Mouse (Mus musculus): ENCODE data around the gene Tpbgl. TPM values are rescaled to one million over a fixed set of nuclear protein-coding genes. Genes with fewer than 3 reads are reported as not detected.

The Tpbgl gene
- polyA plus RNA-seq, 1 experiment: not detected

DNA sequence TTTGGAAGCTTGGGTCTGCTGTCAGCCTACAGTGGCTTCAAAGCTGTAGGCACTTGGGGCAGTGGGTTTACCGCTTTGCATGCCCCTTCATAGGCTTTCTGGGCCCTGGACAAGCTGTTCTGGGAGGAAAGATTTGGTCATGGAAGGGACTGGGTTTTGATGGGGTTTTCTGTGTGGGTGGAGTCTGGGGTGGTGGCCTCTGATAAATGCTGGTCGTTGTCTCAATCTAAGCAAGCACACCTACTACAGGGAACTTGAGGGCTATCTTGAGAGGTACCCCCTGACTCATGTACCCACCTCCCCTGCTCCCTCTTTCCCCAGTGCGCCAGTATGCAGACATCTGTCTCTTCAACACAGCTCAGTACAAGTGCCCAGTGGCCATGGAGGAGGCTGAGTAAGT, 34.2 kb downstream of the Tpbgl start:
- H3K36me3 ChIP-seq (ENCODE audit: control insufficient read depth, insufficient read depth, low read length, poor library complexity, severe bottlenecking): no peaks in the 10 kb centered on the region
- no peak overlapping the region for H3K27ac ChIP-seq (ENCODE audit: insufficient read depth, low read length)
- TF ChIP-seq CTCF (IDR thresholded peaks at IDR 0.05; ENCODE audit: low read depth, low read length) (no peak), EP300 (IDR thresholded peaks at IDR 0.05; ENCODE audit: insufficient read depth, low read depth, low read length) (no peak), POLR2A (IDR thresholded peaks at IDR 0.05; ENCODE audit: insufficient read depth, low read length) (no peak)
- no peaks in the 10 kb centered on the region for H3K4me1 ChIP-seq (ENCODE audit: control insufficient read depth, insufficient read depth, low read length)
- H3K9ac ChIP-seq (ENCODE audit: low read depth, poor library complexity, severe bottlenecking): no peak overlapping the region
- H3K4me3 ChIP-seq (ENCODE audit: low read depth, low read length): no peak overlapping the region
- no peaks in the 10 kb centered on the region for H3K27me3 ChIP-seq (ENCODE audit: control insufficient read depth, insufficient read depth, low read length, poor library complexity, severe bottlenecking)
- no peaks in the 10 kb centered on the region for H3K9me3 ChIP-seq (replicated peaks; ENCODE audit: control insufficient read depth, insufficient read depth, low read length, poor library complexity, severe bottlenecking)

- Histone ChIP-seq H3K27me3 (ENCODE audit: control insufficient read depth, insufficient read depth, low read length, poor library complexity, severe bottlenecking) (no peaks in the 10 kb centered on the region), H3K4me3 (ENCODE audit: low read depth, low read length) (no peak overlapping the region), H3K27ac (ENCODE audit: insufficient read depth, low read length) (no peak overlapping the region), H3K4me1 (ENCODE audit: control insufficient read depth, insufficient read depth, low read length) (no peaks in the 10 kb centered on the region), H3K9me3 (replicated peaks; ENCODE audit: control insufficient read depth, insufficient read depth, low read length, poor library complexity, severe bottlenecking) (no peaks in the 10 kb centered on the region), H3K9ac (ENCODE audit: low read depth, poor library complexity, severe bottlenecking) (no peak overlapping the region), H3K36me3 (ENCODE audit: control insufficient read depth, insufficient read depth, low read length, poor library complexity, severe bottlenecking) (no peaks in the 10 kb centered on the region)
- TF ChIP-seq POLR2A (IDR thresholded peaks at IDR 0.05; ENCODE audit: insufficient read depth, low read length) (no peak), CTCF (IDR thresholded peaks at IDR 0.05; ENCODE audit: low read depth, low read length) (no peak), EP300 (IDR thresholded peaks at IDR 0.05; ENCODE audit: insufficient read depth, low read depth, low read length) (no peak)
Observed at GRCm38 (mm10) chr7:99590646-99591045, 36.3 kb downstream of the Tpbgl start.

GRCm38 (mm10) chr7:99590064-99590463, 36.8 kb downstream of the Tpbgl start:
- peak; percentile 71 for TF ChIP-seq CTCF (IDR thresholded peaks at IDR 0.05; ENCODE audit: low read depth, low read length)
- no peak for TF ChIP-seq POLR2A (IDR thresholded peaks at IDR 0.05; ENCODE audit: insufficient read depth, low read length)
- no peak for TF ChIP-seq EP300 (IDR thresholded peaks at IDR 0.05; ENCODE audit: insufficient read depth, low read depth, low read length)
- Histone ChIP-seq H3K27me3 (ENCODE audit: control insufficient read depth, insufficient read depth, low read length, poor library complexity, severe bottlenecking) (no peaks in the 10 kb centered on the region), H3K4me3 (ENCODE audit: low read depth, low read length) (no peak overlapping the region), H3K36me3 (ENCODE audit: control insufficient read depth, insufficient read depth, low read length, poor library complexity, severe bottlenecking) (no peaks in the 10 kb centered on the region), H3K9me3 (replicated peaks; ENCODE audit: control insufficient read depth, insufficient read depth, low read length, poor library complexity, severe bottlenecking) (no peaks in the 10 kb centered on the region), H3K4me1 (ENCODE audit: control insufficient read depth, insufficient read depth, low read length) (no peaks in the 10 kb centered on the region), H3K27ac (ENCODE audit: insufficient read depth, low read length) (no peak overlapping the region), H3K9ac (ENCODE audit: low read depth, poor library complexity, severe bottlenecking) (no peak overlapping the region)

DNA sequence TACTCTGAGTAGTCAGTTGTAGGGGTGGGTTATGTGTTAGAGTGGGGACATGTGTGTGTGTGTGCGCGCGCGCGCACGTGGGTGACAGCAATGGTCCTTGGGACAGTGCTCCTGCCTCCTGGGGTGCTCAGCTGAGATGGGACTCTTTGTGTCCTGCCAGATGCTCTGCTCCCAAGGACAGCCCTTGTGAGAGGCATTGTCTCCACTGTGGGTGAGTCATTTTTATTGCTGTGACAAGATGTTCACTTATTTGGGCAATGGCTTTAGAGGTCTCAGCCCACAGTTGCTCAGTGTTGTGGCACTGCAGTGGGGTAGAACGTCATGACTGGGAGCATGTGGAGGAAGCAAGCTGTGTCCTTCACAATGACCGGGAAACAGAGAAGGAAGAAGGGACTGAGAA, 40.9 kb downstream of the Tpbgl start:
- no peaks in the 10 kb centered on the region for H3K27me3 ChIP-seq (ENCODE audit: control insufficient read depth, insufficient read depth, low read length, poor library complexity, severe bottlenecking)
- H3K4me3 ChIP-seq (ENCODE audit: low read depth, low read length): no peak overlapping the region
- TF ChIP-seq CTCF (IDR thresholded peaks at IDR 0.05; ENCODE audit: low read depth, low read length): no peak
- H3K36me3 ChIP-seq (ENCODE audit: control insufficient read depth, insufficient read depth, low read length, poor library complexity, severe bottlenecking): no peaks in the 10 kb centered on the region
- no peaks in the 10 kb centered on the region for H3K9me3 ChIP-seq (replicated peaks; ENCODE audit: control insufficient read depth, insufficient read depth, low read length, poor library complexity, severe bottlenecking)
- no peaks in the 10 kb centered on the region for H3K4me1 ChIP-seq (ENCODE audit: control insufficient read depth, insufficient read depth, low read length)
- H3K9ac ChIP-seq (ENCODE audit: low read depth, poor library complexity, severe bottlenecking): no peak overlapping the region
- no peak overlapping the region for H3K27ac ChIP-seq (ENCODE audit: insufficient read depth, low read length)

DNA sequence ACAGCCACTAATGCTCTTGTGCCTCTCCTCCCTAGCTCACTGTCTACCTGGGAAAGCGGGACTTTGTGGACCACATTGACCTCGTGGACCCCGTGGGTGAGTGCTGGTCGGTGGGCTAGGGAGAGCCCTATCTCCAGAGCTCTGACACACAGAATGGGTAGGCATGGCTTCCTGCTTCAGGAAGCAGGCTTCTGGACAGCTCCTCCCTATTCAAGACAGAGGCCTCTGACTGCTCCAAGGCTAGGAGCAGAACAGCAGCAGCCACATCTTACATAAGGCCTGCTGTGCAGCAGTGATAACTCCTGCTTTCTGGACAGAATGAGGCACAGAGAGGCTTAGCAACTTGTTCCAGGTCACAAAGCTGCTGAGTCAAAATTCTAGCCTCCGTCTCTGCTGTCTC, 43.3 kb downstream of the Tpbgl start:
- Histone ChIP-seq H3K9me3 (replicated peaks; ENCODE audit: control insufficient read depth, insufficient read depth, low read length, poor library complexity, severe bottlenecking) (no peaks in the 10 kb centered on the region), H3K4me1 (ENCODE audit: control insufficient read depth, insufficient read depth, low read length) (peaks cover 2% of the 10 kb centered on the region), H3K9ac (ENCODE audit: low read depth, poor library complexity, severe bottlenecking) (no peak overlapping the region), H3K4me3 (ENCODE audit: low read depth, low read length) (no peak overlapping the region), H3K36me3 (ENCODE audit: control insufficient read depth, insufficient read depth, low read length, poor library complexity, severe bottlenecking) (no peaks in the 10 kb centered on the region), H3K27ac (ENCODE audit: insufficient read depth, low read length) (no peak overlapping the region), H3K27me3 (ENCODE audit: control insufficient read depth, insufficient read depth, low read length, poor library complexity, severe bottlenecking) (no peaks in the 10 kb centered on the region)
- TF ChIP-seq CTCF (IDR thresholded peaks at IDR 0.05; ENCODE audit: low read depth, low read length): no peak
- no peak for TF ChIP-seq EP300 (IDR thresholded peaks at IDR 0.05; ENCODE audit: insufficient read depth, low read depth, low read length)
- TF ChIP-seq POLR2A (IDR thresholded peaks at IDR 0.05; ENCODE audit: insufficient read depth, low read length): no peak

GRCm38 (mm10) chr7:99582867-99583266, 44.0 kb downstream of the Tpbgl start:
- Histone ChIP-seq H3K27ac (ENCODE audit: insufficient read depth, low read length) (no peak overlapping the region), H3K36me3 (ENCODE audit: control insufficient read depth, insufficient read depth, low read length, poor library complexity, severe bottlenecking) (no peaks in the 10 kb centered on the region), H3K27me3 (ENCODE audit: control insufficient read depth, insufficient read depth, low read length, poor library complexity, severe bottlenecking) (no peaks in the 10 kb centered on the region), H3K4me1 (ENCODE audit: control insufficient read depth, insufficient read depth, low read length) (peaks cover 2% of the 10 kb centered on the region), H3K9me3 (replicated peaks; ENCODE audit: control insufficient read depth, insufficient read depth, low read length, poor library complexity, severe bottlenecking) (no peaks in the 10 kb centered on the region), H3K4me3 (ENCODE audit: low read depth, low read length) (no peak overlapping the region), H3K9ac (ENCODE audit: low read depth, poor library complexity, severe bottlenecking) (no peak overlapping the region)
- TF ChIP-seq EP300 (IDR thresholded peaks at IDR 0.05; ENCODE audit: insufficient read depth, low read depth, low read length) (no peak), CTCF (IDR thresholded peaks at IDR 0.05; ENCODE audit: low read depth, low read length) (no peak), POLR2A (IDR thresholded peaks at IDR 0.05; ENCODE audit: insufficient read depth, low read length) (no peak)
